In genomic region chr14:119006441-119007102, GRCm38 (mm10) we compare ENCODE assay signal across 8 mouse cellular contexts.
DNase-seq lines count a peak whose midpoint lies in the region; ATAC-seq and TF ChIP-seq lines count a peak whose summit lies in the region.

No protein-coding gene starts in this region.

- peak overlapping the region; percentile 47 for H3K9ac ChIP-seq in heart, postnatal 0 days (replicated peaks; ENCODE audit: low read depth, low read length)
- peak overlapping the region; percentile 63 for H3K9ac ChIP-seq in liver, embryonic 12.5 days

- no peak for TF ChIP-seq POLR2A in lung, adult 2 months (IDR thresholded peaks at IDR 0.05; ENCODE audit: borderline replicate concordance, extremely low read depth, low read depth, low read length)

- WGBS in lung, adult 2 months: 4% methylated on average over 49 of the region's 49 CpGs
- 1% methylated on average over 49 of the region's 49 CpGs for WGBS in heart, postnatal 0 days
- 2% methylated on average over 49 of the region's 49 CpGs for WGBS in liver, embryonic 12.5 days (ENCODE audit: insufficient replicate concordance)

- H3K4me3 ChIP-seq in lung, adult 2 months (replicated peaks; ENCODE audit: extremely low read depth, low read depth, low read length): peak overlapping the region; percentile 73
- H3K4me3 ChIP-seq in brown adipose tissue, adult 24 weeks (ENCODE audit: insufficient read depth, low read depth, low read length): peak overlapping the region; percentile 57
- peak overlapping the region; percentile 61 for H3K4me3 ChIP-seq in heart, postnatal 0 days (ENCODE audit: low read depth, low read length)
- peak overlapping the region; percentile 67 for H3K4me3 ChIP-seq in liver, embryonic 12.5 days

- H3K27me3 ChIP-seq in heart, postnatal 0 days (ENCODE audit: control insufficient read depth, insufficient read depth, low read length): no peaks in the 10 kb centered on the region
- H3K27me3 ChIP-seq in liver, embryonic 12.5 days (replicated peaks): no peaks in the 10 kb centered on the region

- ATAC-seq in heart, postnatal 0 days (ENCODE audit: insufficient read depth, low read depth): no peak
- no peak for ATAC-seq in liver, embryonic 12.5 days

- no peak for TF ChIP-seq EP300 in heart, postnatal 0 days (IDR thresholded peaks at IDR 0.05; ENCODE audit: low read depth)

- no peak for DNase-seq in lung, adult 2 months
- no peak for DNase-seq in lung, postnatal 10 days
- no peak for DNase-seq in heart, postnatal 0 days (ENCODE audit: low spot score)
- DNase-seq in thymus, postnatal 14 days: peak; percentile 36
- DNase-seq in layer of hippocampus, postnatal 25 days (ENCODE audit: extremely low spot score in 1 of 2, low spot score in 1 of 2): no peak
- DNase-seq in urinary bladder, adult 18-20 months (ENCODE audit: low spot score in 2 of 2): no peak

- no peak overlapping the region for H3K27ac ChIP-seq in brown adipose tissue, adult 24 weeks (replicated peaks; ENCODE audit: low read depth, low read length)
- H3K27ac ChIP-seq in heart, postnatal 0 days (ENCODE audit: low read depth): peak overlapping the region; percentile 77
- H3K27ac ChIP-seq in liver, embryonic 12.5 days: peak overlapping the region; percentile 77

- H3K4me2 ChIP-seq in heart, postnatal 0 days (ENCODE audit: low read depth, low read length): peak overlapping the region; percentile 94
- peak overlapping the region; percentile 89 for H3K4me2 ChIP-seq in liver, embryonic 12.5 days

- H3K9me3 ChIP-seq in heart, postnatal 0 days (replicated peaks; ENCODE audit: control insufficient read depth, low read length): no peaks in the 10 kb centered on the region
- H3K9me3 ChIP-seq in liver, embryonic 12.5 days (replicated peaks): no peaks in the 10 kb centered on the region

- H3K36me3 ChIP-seq in heart, postnatal 0 days (replicated peaks; ENCODE audit: control insufficient read depth, insufficient read depth, low read length): peaks cover 10% of the 10 kb centered on the region; the same call in 1 of the 2 replicates
- H3K36me3 ChIP-seq in liver, embryonic 12.5 days: no peaks in the 10 kb centered on the region

- H3K4me1 ChIP-seq in lung, adult 2 months (ENCODE audit: control insufficient read depth, insufficient read depth, low read length): no peaks in the 10 kb centered on the region
- no peaks in the 10 kb centered on the region for H3K4me1 ChIP-seq in brown adipose tissue, adult 24 weeks (ENCODE audit: control insufficient read depth, insufficient read depth, insufficient read length, low read length)
- no peaks in the 10 kb centered on the region for H3K4me1 ChIP-seq in heart, postnatal 0 days (ENCODE audit: control insufficient read depth, insufficient read depth)
- peaks cover 10% of the 10 kb centered on the region for H3K4me1 ChIP-seq in liver, embryonic 12.5 days

- TF ChIP-seq CTCF in lung, adult 2 months (IDR thresholded peaks at IDR 0.05; ENCODE audit: insufficient read depth, low read length): no peak
- no peak for TF ChIP-seq CTCF in heart, postnatal 0 days (IDR thresholded peaks at IDR 0.05; ENCODE audit: low read depth)
